Mouse (Mus musculus) kidney, postnatal 4 days (tissue): Measurements from ENCODE around the gene Irs4.

ENCODE experiments used
- DNase-seq, 2 experiments: peaks; one replicate each; pipeline ENCODE4 v3.0.0; 2021; ENCODE audit warnings: mixed read lengths in 2 of 2

Gene Irs4

GRCm38 (mm10) chrX:141724937-141725918 lies at the start of gene Irs4:
Gene Irs4, minus strand, starts transcription at chrX:141725263.
- DNase-seq = peak; percentile 7 to 30

- no peak for DNase-seq
Observed at GRCm38 (mm10) chrX:141750360-141750759, 25.3 kb upstream of the Irs4 start.

GRCm38 (mm10) chrX:141729570-141729969 lies 4.5 kb upstream of the Irs4 start:
- no peak for DNase-seq

- peak; percentile 11 to 27 for DNase-seq
Observed at GRCm38 (mm10) chrX:141724391-141724891, 622 bp downstream of the Irs4 start.

GRCm38 (mm10) chrX:141723936-141724335 lies 1.1 kb downstream of the Irs4 start:
- peak; percentile 24 to 46 for DNase-seq

- DNase-seq = peak; percentile 27 to 40
Observed at GRCm38 (mm10) chrX:141721725-141722124, 3.3 kb downstream of the Irs4 start.
